Mouse (Mus musculus) kidney, adult 10 weeks (tissue): Measurements from ENCODE around the gene N4bp3. TPM values are rescaled to one million over a fixed set of nuclear protein-coding genes. Genes with fewer than 3 reads are reported as not detected.

Experiments used
- polyA plus RNA-seq: library from polyadenylated mRNA; stranded (reverse); fragments of 350-450 nt; fragmentation: Illumina TruSeq; extraction: RNeasy Lipid Tissue Mini Kit (QIAGEN cat#74804); gene quantifications from one replicate; pipeline ENCODE4 v1.2.3, GENCODE M21; 2014; ENCODE audit warnings: low read depth, low replicate concordance

N4bp3 gene
- not detected for polyA plus RNA-seq

DNA sequence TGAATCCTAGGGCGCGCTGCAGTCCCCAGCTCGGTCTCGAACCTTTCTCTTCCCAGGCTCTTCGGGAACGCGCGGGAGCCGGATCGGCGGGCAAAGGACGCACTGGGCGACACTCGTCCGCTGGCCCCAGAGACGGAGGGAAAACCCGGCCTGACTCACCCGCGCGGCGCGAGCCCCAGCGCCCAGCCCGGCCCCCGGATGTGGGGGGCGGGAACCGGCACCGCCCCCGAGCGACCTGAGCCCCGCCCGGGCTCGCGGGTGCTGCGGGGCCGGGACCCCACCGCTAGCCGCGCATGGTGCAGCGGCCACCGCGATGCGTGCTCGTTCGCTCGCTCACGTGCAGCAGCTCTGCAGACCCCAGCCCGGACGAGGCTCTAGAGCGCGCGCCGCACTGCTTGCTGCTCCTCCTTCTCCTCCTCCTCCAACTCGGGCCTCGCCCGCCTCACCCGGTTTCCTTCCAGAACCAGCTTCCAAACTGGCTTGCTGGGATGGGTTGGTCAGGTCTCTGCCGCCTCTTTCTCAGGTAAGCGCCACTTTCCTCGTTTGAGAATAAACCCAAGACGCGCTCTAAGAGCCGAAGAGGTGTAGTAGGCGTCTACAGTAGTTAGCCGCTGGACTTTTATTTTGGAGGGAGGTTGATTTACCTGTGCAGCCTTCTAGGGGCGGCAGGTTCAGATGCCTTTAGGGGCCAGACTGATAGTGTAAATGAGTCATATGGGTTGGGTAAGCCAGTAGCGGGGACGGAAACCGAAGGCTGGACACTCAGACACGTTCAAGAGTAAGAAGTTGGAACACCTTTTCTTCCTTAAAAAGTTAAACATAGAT, at the start of gene N4bp3, which contains the start of gene D930048N14Rik:
TSS of gene N4bp3 (minus strand) at position 152 of the 825 bp plus-strand sequence.
TSS of gene D930048N14Rik (plus strand) at position 264 of the 825 bp plus-strand sequence.

DNA sequence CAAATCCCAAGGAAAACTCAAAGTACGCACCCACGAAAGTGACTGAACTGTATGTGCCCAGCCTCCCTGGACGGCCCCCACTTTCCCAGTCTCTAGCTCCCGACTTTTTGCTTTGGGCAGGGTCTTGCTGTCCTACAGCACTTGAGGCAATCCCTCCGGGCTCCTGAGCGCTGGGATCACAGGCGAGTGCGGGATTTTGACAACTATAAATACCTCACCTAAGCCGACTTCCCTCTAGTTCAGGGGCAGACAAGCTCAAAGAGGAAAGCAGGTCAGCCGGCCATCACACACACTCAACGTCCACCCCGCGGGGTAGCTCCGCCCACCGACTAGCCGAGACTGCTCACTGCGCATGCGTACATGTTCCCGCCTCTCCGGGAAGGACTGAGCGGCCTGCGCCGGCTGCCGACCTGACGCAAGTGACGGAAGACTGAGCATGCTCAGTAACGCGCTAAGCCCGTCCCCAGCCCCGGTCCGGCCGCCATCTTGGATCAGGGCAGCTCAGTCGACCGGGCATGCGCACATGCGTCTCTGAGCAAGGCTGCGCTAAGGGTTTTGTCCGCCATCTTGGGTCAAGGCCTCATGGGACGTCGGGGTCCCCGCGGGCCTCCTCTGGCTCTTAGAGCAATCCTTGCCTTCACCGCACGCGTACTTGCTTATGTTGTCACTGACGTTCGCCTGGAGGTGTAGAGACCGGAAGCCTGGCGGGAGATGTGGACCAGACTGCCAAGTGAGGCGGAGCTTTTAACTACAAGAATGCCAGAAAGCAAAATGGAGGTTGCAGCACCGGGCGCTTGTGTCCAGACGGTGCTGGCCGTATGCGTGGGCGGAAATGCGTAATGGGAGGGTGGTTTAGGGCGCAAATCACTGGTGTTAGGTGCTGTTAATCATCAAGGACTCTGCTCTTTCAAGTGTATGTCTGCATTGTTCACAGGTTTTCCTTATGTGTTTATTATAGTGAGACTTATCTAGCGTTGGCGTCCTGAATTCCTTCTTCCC, 38.0 kb upstream of the N4bp3 start, which contains the start of gene 0610009B22Rik:
TSS of gene 0610009B22Rik (minus strand) at position 545 of the 999 bp plus-strand sequence.

DNA sequence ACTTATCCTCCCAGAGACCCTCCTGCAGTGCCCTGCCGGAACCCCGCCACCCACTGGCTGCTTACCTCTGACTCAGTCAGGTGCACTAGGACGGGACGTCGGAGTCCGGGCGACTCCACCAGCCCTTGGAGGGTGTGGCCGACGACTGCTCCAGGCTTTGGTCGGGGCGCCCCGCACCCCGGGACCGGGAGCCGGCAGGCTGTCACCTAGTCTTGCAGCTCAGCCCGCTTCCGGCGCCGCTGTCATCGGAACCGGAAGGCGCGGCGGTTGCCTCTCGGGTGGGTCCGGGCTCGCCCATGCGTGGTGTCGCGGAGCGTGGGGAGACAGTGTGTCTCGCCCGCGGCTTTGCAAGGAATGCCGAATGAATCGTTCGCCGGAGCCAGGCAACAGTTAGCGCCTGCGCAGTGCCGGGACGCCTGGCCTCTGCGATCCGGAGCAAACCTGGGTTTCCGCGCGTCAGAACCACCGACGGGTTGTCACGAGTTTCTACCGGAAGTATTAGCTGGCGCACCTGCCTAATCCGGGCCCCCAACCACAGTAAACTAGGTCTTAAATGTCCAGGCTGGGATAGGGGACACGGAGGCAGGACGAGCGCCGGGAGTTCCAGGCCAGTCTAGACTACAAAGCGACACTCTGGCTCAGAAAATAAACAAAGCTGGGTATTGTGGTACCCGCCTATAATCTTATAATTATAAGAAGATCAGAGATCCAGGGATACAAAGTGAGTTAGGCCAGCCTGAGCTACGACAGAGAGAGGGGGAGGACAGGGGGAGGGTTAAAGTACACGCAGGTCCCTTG, 14.9 kb downstream of the N4bp3 start, which contains the start of gene Rmnd5b:
TSS of gene Rmnd5b (minus strand) at position 372 of the 798 bp plus-strand sequence.

DNA sequence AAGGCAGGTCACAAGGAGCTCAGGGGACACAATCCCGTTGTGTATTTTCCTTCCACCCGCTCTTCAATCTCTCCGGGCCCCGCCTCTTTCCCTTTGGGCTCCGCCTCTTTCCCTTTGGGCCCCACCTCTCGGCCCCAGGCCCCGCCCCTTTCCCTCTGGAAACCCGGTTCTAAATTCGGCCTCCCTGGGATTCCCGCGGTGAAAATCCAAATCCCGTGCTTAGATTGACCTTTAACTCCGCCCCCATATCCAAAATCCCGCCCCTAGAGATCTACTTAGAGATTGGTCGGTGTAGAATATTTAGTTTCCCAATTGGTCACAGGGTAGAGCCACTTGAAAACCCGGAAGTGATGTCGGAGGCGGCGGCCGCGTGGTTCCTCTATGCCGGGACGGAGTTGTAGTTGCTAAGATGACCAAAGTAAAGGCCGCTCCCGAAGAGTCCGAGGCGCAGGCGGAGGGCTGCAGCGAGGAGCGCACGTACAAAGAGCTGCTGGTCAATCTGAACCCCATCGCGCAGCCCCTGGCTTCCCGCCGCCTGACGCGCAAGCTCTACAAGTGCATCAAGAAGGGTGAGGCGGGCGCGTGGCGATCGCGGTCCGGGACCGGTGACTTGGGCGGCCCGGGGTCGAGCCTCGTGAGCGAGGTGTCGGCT, 31.1 kb downstream of the N4bp3 start, which contains the start of gene Nhp2:
TSS of gene Nhp2 (plus strand) at position 327 of the 652 bp plus-strand sequence.

DNA sequence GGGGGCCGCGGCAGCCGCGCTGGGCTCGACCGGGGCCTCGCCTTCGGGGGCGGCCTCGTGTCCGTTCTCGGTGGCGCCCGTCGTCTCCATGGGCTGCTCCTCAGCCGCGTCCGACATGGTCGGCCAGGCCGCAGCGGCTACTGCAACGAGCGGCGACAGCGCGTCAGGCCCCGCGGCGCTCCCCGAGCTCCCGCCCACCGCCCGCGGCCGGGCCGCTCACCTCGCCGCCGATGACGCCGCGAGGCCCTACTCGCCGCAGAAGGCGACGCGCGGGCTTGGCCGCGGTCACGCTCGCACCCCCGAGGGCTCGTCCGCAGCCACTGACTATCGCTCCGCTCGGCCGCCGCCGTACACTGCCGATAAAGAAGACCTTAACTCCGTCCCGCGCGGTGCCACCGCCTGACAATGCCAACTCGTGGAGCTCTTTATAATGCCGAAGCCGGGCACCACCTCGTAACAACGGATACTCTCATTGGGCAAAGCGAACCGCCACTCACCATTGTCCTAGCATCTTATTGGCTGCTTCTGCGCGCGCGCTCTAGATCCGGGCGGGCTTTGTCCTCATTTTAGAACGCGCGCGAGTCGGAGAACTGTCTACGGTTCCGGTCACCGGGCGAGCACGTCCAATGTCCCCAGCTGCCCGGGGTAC, 44.1 kb downstream of the N4bp3 start, which contains the start of gene Hnrnpab:
TSS of gene Hnrnpab (minus strand) at position 401 of the 649 bp plus-strand sequence.

Other genes starting within 250 kb of the N4bp3 start
- gene Phykpl, start 66.1 kb downstream of the N4bp3 start, polyA plus RNA-seq, result 15.7 TPM
- gene Hnrnpab, start 44.0 kb downstream of the N4bp3 start, polyA plus RNA-seq, result 240 TPM
- 1.2 TPM for gene Nhp2, start 31.1 kb downstream of the N4bp3 start, polyA plus RNA-seq
- 8.2 TPM for gene Rmnd5b, start 14.9 kb downstream of the N4bp3 start, polyA plus RNA-seq
- gene D930048N14Rik, start 112 bp upstream of the N4bp3 start, polyA plus RNA-seq, result 1.6 TPM
- 103 TPM for gene 0610009B22Rik, start 38.0 kb upstream of the N4bp3 start, polyA plus RNA-seq
- 28.0 TPM for gene Sec24a, start 112.8 kb upstream of the N4bp3 start, polyA plus RNA-seq
- 348 TPM for gene Sar1b, start 112.8 kb upstream of the N4bp3 start, polyA plus RNA-seq
- 3.7 TPM for gene Jade2, start 206.8 kb upstream of the N4bp3 start, polyA plus RNA-seq